Mouse (Mus musculus) left cerebral cortex, postnatal 14 days (tissue): Measurements from ENCODE around the gene Epb41l2. TPM values are rescaled to one million over a fixed set of nuclear protein-coding genes. Genes with fewer than 3 reads are reported as not detected.

Experiments
- DNase-seq, 2 experiments: peaks; one replicate each; pipeline ENCODE4 v3.0.0; 2021 to 2022; ENCODE audit warnings: low spot score in 2 of 2, mixed read lengths in 1 of 2
- intact Hi-C: fragments of 180-260 bp; cut with DNase I; formaldehyde crosslinking; loops from one replicate; pipeline ENCODE4 v1.15.1; 2025
- long read RNA-seq, 2 experiments: library from polyadenylated mRNA; stranded (forward); transcript quantifications; one replicate each; pipeline ENCODE4 v2.0.0; 2021
- total RNA-seq, 2 experiments: library from RNA; stranded (reverse); gene quantifications; 2 replicates each; pipeline ENCODE4 v1.2.3; 2021

Gene Epb41l2
- 100 to 1,000 TPM; 199 to 201 TPM for total RNA-seq
- long read RNA-seq, experiment 1, full-length matches to known transcripts, result 5 of 70 reads
- long read RNA-seq, experiment 1, partial matches to known transcripts, result 28 of 70 reads
- long read RNA-seq, experiment 1, other reads (novel, unspliced or antisense), result 37 of 70 reads
- long read RNA-seq, experiment 2, full-length matches to known transcripts, result 5 of 46 reads
- long read RNA-seq, experiment 2, partial matches to known transcripts, result 17 of 46 reads
- long read RNA-seq, experiment 2, other reads (novel, unspliced or antisense), result 24 of 46 reads

- peak; percentile 87 to 90 for DNase-seq
- intact Hi-C loops, result loop anchor here (5.0 kb wide), 1 partner anchor 62 kb away; no protein-coding TSS in a partner anchor
Observed at GRCm38 (mm10) chr10:25359208-25359958, at the start of gene Epb41l2. Gene Epb41l2 (plus strand): TSS chr10:25359798.

- DNase-seq, result no peak
- intact Hi-C loops, result no loop called here
Observed at GRCm38 (mm10) chr10:25309996-25310395, 49.6 kb upstream of the Epb41l2 start.

GRCm38 (mm10) chr10:25310736-25311135, 48.9 kb upstream of the Epb41l2 start:
- intact Hi-C loops, result no loop called here
- no peak for DNase-seq

- DNase-seq, result peak in 1 of 2 experiments; percentile 26
- intact Hi-C loops, result no loop called here
Observed at GRCm38 (mm10) chr10:25311554-25312212, 47.9 kb upstream of the Epb41l2 start.

GRCm38 (mm10) chr10:25313856-25314584, 45.6 kb upstream of the Epb41l2 start:
- intact Hi-C loops, result no loop called here
- DNase-seq, result no peak

GRCm38 (mm10) chr10:25317665-25318064, 41.9 kb upstream of the Epb41l2 start:
- DNase-seq, result no peak
- intact Hi-C loops, result no loop called here

- peak in 1 of 2 experiments; percentile 26 for DNase-seq
- intact Hi-C loops, result no loop called here
Observed at GRCm38 (mm10) chr10:25318405-25318804, 41.2 kb upstream of the Epb41l2 start.

GRCm38 (mm10) chr10:25319531-25319930, 40.1 kb upstream of the Epb41l2 start:
- DNase-seq, result no peak
- intact Hi-C loops, result no loop called here

- DNase-seq, result no peak
- intact Hi-C loops, result no loop called here
Observed at GRCm38 (mm10) chr10:25321198-25321597, 38.4 kb upstream of the Epb41l2 start.

GRCm38 (mm10) chr10:25325690-25326089, 33.9 kb upstream of the Epb41l2 start:
- intact Hi-C loops, result no loop called here
- no peak for DNase-seq

- no peak for DNase-seq
- intact Hi-C loops, result no loop called here
Observed at GRCm38 (mm10) chr10:25327511-25327910, 32.1 kb upstream of the Epb41l2 start.

GRCm38 (mm10) chr10:25330094-25330493, 29.5 kb upstream of the Epb41l2 start:
- intact Hi-C loops, result no loop called here

GRCm38 (mm10) chr10:25331321-25332049, 28.1 kb upstream of the Epb41l2 start:
- DNase-seq, result peak in 1 of 2 experiments; percentile 26
- intact Hi-C loops, result no loop called here

More at GRCm38 (mm10) chr10:25330094-25330493, 29.5 kb upstream of the Epb41l2 start:
- DNase-seq, result peak in 1 of 2 experiments; percentile 18

- intact Hi-C loops, result no loop called here
- DNase-seq, result no peak
Observed at GRCm38 (mm10) chr10:25333390-25334079, 26.1 kb upstream of the Epb41l2 start.

- no peak for DNase-seq
- intact Hi-C loops, result no loop called here
Observed at GRCm38 (mm10) chr10:25340675-25341074, 18.9 kb upstream of the Epb41l2 start.

GRCm38 (mm10) chr10:25342801-25343200, 16.8 kb upstream of the Epb41l2 start:
- intact Hi-C loops, result no loop called here
- DNase-seq, result no peak

- DNase-seq, result peak in 1 of 2 experiments; percentile 44
- intact Hi-C loops, result no loop called here
Observed at GRCm38 (mm10) chr10:25353941-25354340, 5.7 kb upstream of the Epb41l2 start.

GRCm38 (mm10) chr10:25354390-25354789, 5.2 kb upstream of the Epb41l2 start:
- no peak for DNase-seq
- intact Hi-C loops, result no loop called here
